In genomic region chr10:37322310-37322709, GRCm38 (mm10) we compare ENCODE assay signal across 26 mouse cellular contexts.
"Had no signal": no experiment of that assay in that cellular context is flagged by ENCODE, and none has a peak within 500 bp of the region (broad histone marks: within the 10 kb centered on the region; RNA-seq: fewer than 3 reads in every experiment).

No protein-coding gene starts in this region.

- H3K27ac ChIP-seq: gastrocnemius, adult 2 months; heart, adult 2 months; heart, embryonic 13.5 days; heart, embryonic 15.5 days; hindbrain, embryonic 10.5 days; hindbrain, embryonic 12.5 days; hindbrain, embryonic 14.5 days; intestine, embryonic 15.5 days; kidney, embryonic 15.5 days; layer of hippocampus, adult 2 months; left cerebral cortex, adult 2 months; limb, embryonic 13.5 days; limb, embryonic 15.5 days; liver, embryonic 12.5 days; liver, embryonic 14.5 days had no signal

- H3K4me1 ChIP-seq: heart, embryonic 13.5 days; heart, embryonic 15.5 days; hindbrain, embryonic 12.5 days; kidney, embryonic 15.5 days; limb, embryonic 13.5 days; limb, embryonic 15.5 days had no signal

- H3K9ac ChIP-seq: heart, embryonic 13.5 days; heart, embryonic 15.5 days; hindbrain, embryonic 12.5 days; hindbrain, embryonic 14.5 days; intestine, embryonic 15.5 days; kidney, embryonic 15.5 days; limb, embryonic 13.5 days; limb, embryonic 15.5 days; liver, embryonic 12.5 days; liver, embryonic 14.5 days had no signal

- H3K27me3 ChIP-seq: heart, embryonic 13.5 days; heart, embryonic 15.5 days; hindbrain, embryonic 12.5 days; intestine, embryonic 15.5 days; kidney, embryonic 15.5 days; limb, embryonic 13.5 days; limb, embryonic 15.5 days; liver, embryonic 12.5 days had no signal

- H3K36me3 ChIP-seq: heart, embryonic 13.5 days; heart, embryonic 15.5 days; hindbrain, embryonic 10.5 days; hindbrain, embryonic 12.5 days; intestine, embryonic 15.5 days; kidney, embryonic 15.5 days; limb, embryonic 13.5 days; limb, embryonic 15.5 days; liver, embryonic 12.5 days had no signal

- ATAC-seq: hindbrain, embryonic 16.5 days; intestine, embryonic 15.5 days; liver, embryonic 12.5 days had no signal

- H3K4me3 ChIP-seq: gastrocnemius, adult 2 months; heart, adult 2 months; heart, embryonic 13.5 days; heart, embryonic 15.5 days; hindbrain, embryonic 10.5 days; hindbrain, embryonic 12.5 days; intestine, embryonic 15.5 days; kidney, embryonic 15.5 days; layer of hippocampus, adult 2 months; left cerebral cortex, adult 2 months; limb, embryonic 13.5 days; limb, embryonic 15.5 days; liver, embryonic 12.5 days had no signal

- H3K4me2 ChIP-seq: heart, embryonic 11.5 days; heart, embryonic 13.5 days; heart, embryonic 15.5 days; hindbrain, embryonic 12.5 days; hindbrain, embryonic 14.5 days; intestine, embryonic 15.5 days; kidney, embryonic 15.5 days; limb, embryonic 13.5 days; limb, embryonic 15.5 days; liver, embryonic 12.5 days had no signal

- DNase-seq: gastrocnemius, adult 2 months; gastrocnemius, postnatal 10 days; gastrocnemius, postnatal 25 days; heart, adult 2 months; heart, postnatal 4 days; kidney, adult 11 months; kidney, adult 9 months; kidney, postnatal 10 days; kidney, postnatal 25 days; kidney, postnatal 4 days; left cerebral cortex, postnatal 4 days had no signal

- H3K9me3 ChIP-seq: heart, embryonic 13.5 days; heart, embryonic 15.5 days; hindbrain, embryonic 10.5 days; hindbrain, embryonic 12.5 days; intestine, embryonic 15.5 days; kidney, embryonic 15.5 days; limb, embryonic 13.5 days; limb, embryonic 15.5 days; liver, embryonic 12.5 days had no signal
